In the genomic region with DNA sequence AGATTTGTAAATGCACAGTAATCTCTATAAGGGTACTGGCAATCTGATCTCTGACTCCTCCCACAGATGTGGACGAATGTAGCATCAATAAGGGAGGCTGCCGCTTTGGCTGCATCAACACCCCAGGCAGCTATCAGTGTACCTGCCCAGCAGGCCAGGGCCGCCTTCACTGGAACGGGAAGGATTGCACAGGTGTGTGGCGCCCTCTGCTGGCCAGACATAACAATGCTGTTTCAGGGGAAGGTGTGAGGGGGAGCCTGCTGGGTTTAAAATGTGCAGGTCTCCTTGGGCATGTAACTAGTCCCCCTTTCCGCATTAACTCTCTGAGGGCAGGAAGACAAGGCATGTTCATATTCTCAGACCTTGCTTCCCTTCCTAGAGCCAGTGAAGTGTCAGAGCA, we compare ENCODE assay signal across 8 mouse cellular contexts. TPM values are rescaled to one million over a fixed set of nuclear protein-coding genes. Genes with fewer than 3 reads are reported as not detected.
DNase-seq lines count a peak whose midpoint lies in the region; ATAC-seq and TF ChIP-seq lines count a peak whose summit lies in the region.

No protein-coding gene starts in this region.

- H3K27ac ChIP-seq in hindbrain, embryonic 10.5 days, result no peak overlapping the region
- no peak overlapping the region for H3K27ac ChIP-seq in hindbrain, embryonic 13.5 days
- no peak overlapping the region for H3K27ac ChIP-seq in limb, embryonic 14.5 days (replicated peaks; ENCODE audit: low read depth, low read length)
- H3K27ac ChIP-seq in stomach, postnatal 0 days (replicated peaks), result no peak overlapping the region

- no peak for TF ChIP-seq POLR2A in limb, embryonic 14.5 days (IDR thresholded peaks at IDR 0.05; ENCODE audit: borderline replicate concordance, extremely low read depth, insufficient read depth, insufficient read length)

- H3K9me3 ChIP-seq in hindbrain, embryonic 10.5 days, result no peaks in the 10 kb centered on the region
- no peaks in the 10 kb centered on the region for H3K9me3 ChIP-seq in hindbrain, embryonic 13.5 days
- H3K9me3 ChIP-seq in limb, embryonic 14.5 days (ENCODE audit: control insufficient read depth, low read length), result no peaks in the 10 kb centered on the region
- H3K9me3 ChIP-seq in stomach, postnatal 0 days (ENCODE audit: control insufficient read depth, low read length), result no peaks in the 10 kb centered on the region

- 11% methylated on average over 6 of the region's 6 CpGs for WGBS in hindbrain, embryonic 10.5 days
- 7% methylated on average over 6 of the region's 6 CpGs for WGBS in hindbrain, embryonic 13.5 days
- WGBS in limb, embryonic 14.5 days, result 13% methylated on average over 6 of the region's 6 CpGs
- 13% methylated on average over 6 of the region's 6 CpGs for WGBS in stomach, postnatal 0 days

- peak; percentile 96 for TF ChIP-seq CTCF in stomach, postnatal 0 days (IDR thresholded peaks at IDR 0.05; ENCODE audit: low read depth)

- H3K36me3 ChIP-seq in hindbrain, embryonic 10.5 days, result peaks cover 100% of the 10 kb centered on the region
- H3K36me3 ChIP-seq in hindbrain, embryonic 13.5 days, result peaks cover 80% of the 10 kb centered on the region
- peaks cover 66% of the 10 kb centered on the region for H3K36me3 ChIP-seq in limb, embryonic 14.5 days (ENCODE audit: control insufficient read depth, insufficient read depth, low read length)
- no peaks in the 10 kb centered on the region for H3K36me3 ChIP-seq in stomach, postnatal 0 days (ENCODE audit: control insufficient read depth, insufficient read depth, low read length)

- H3K4me1 ChIP-seq in hindbrain, embryonic 10.5 days (replicated peaks), result peaks cover 36% of the 10 kb centered on the region
- H3K4me1 ChIP-seq in hindbrain, embryonic 13.5 days (replicated peaks), result peaks cover 26% of the 10 kb centered on the region
- peaks cover 22% of the 10 kb centered on the region for H3K4me1 ChIP-seq in limb, embryonic 14.5 days (ENCODE audit: control insufficient read depth, insufficient read depth, low read length)
- H3K4me1 ChIP-seq in stomach, postnatal 0 days (replicated peaks; ENCODE audit: control insufficient read depth, insufficient read depth), result no peaks in the 10 kb centered on the region

- H3K27me3 ChIP-seq in hindbrain, embryonic 10.5 days (ENCODE audit: insufficient read depth, poor library complexity, severe bottlenecking), result peaks cover 50% of the 10 kb centered on the region
- H3K27me3 ChIP-seq in hindbrain, embryonic 13.5 days, result no peaks in the 10 kb centered on the region
- H3K27me3 ChIP-seq in limb, embryonic 14.5 days (ENCODE audit: control insufficient read depth, insufficient read depth, low read length), result no peaks in the 10 kb centered on the region
- no peaks in the 10 kb centered on the region for H3K27me3 ChIP-seq in stomach, postnatal 0 days (ENCODE audit: control insufficient read depth, insufficient read depth, low read length)

- H3K9ac ChIP-seq in hindbrain, embryonic 13.5 days, result no peak overlapping the region
- H3K9ac ChIP-seq in limb, embryonic 14.5 days (ENCODE audit: low read depth, low read length, severe bottlenecking), result no peak overlapping the region
- H3K9ac ChIP-seq in stomach, postnatal 0 days (ENCODE audit: low read length), result no peak overlapping the region

- H3K4me2 ChIP-seq in hindbrain, embryonic 13.5 days, result no peak overlapping the region
- H3K4me2 ChIP-seq in limb, embryonic 14.5 days (replicated peaks; ENCODE audit: low read depth, low read length, severe bottlenecking), result no peak overlapping the region
- no peak overlapping the region for H3K4me2 ChIP-seq in stomach, postnatal 0 days (replicated peaks; ENCODE audit: low read depth)

- TF ChIP-seq EP300 in stomach, postnatal 0 days (optimal IDR thresholded peaks at IDR 0.05), result no peak

- peak; percentile 80 for DNase-seq in hindbrain, embryonic 10.5 days (ENCODE audit: low spot score)
- peak; percentile 70 for DNase-seq in cerebellum, adult 9-11 months
- DNase-seq in frontal cortex, postnatal 36 days (ENCODE audit: low spot score in 2 of 2), result peak; percentile 77 to 84
- DNase-seq in kidney, adult 9 months, result peak; percentile 70
- peak; percentile 55 for DNase-seq in limb, embryonic 14.5 days (ENCODE audit: low spot score)
- DNase-seq in neural tube, embryonic 10.5 days (ENCODE audit: extremely low spot score, low spot score), result peak; percentile 86
- DNase-seq in stomach, postnatal 0 days (ENCODE audit: low spot score), result peak; percentile 85

- no peak overlapping the region for H3K4me3 ChIP-seq in hindbrain, embryonic 10.5 days
- H3K4me3 ChIP-seq in hindbrain, embryonic 13.5 days, result no peak overlapping the region
- H3K4me3 ChIP-seq in limb, embryonic 14.5 days (replicated peaks; ENCODE audit: low read length), result no peak overlapping the region
- no peak overlapping the region for H3K4me3 ChIP-seq in stomach, postnatal 0 days (ENCODE audit: low read depth, low read length)

- ATAC-seq in hindbrain, embryonic 13.5 days (ENCODE audit: low FRiP score), result no peak
- peak; percentile 52; the same call in 1 of the 2 replicates for ATAC-seq in limb, embryonic 14.5 days (ENCODE audit: low FRiP score, low read depth)
- peak; percentile 68; the same call in 1 of the 2 replicates for ATAC-seq in stomach, postnatal 0 days (ENCODE audit: low FRiP score, low TSS enrichment)

RNA-seq across cellular contexts. Expression of a gene that starts 13.3 kb away (rescaled TPM):
- 36.1 and 39.8 TPM in 2 replicates for polyA plus RNA-seq in hindbrain, embryonic 10.5 days (2016; fragmentation: Nextera tagmentation; extraction: Ambion mirVana)
- 40.2 and 41.6 TPM in 2 replicates for polyA plus RNA-seq in hindbrain, embryonic 13.5 days (2015; fragmentation: Nextera tagmentation; extraction: Ambion mirVana)
- 79.1 and 97.1 TPM in 2 replicates for polyA plus RNA-seq in limb, embryonic 14.5 days (2012; rRNA removed)
- 37.5 and 37.7 TPM in 2 replicates for polyA plus RNA-seq in limb, embryonic 14.5 days (2014; fragmentation: Nextera tagmentation; extraction: Ambion mirVana)
- 17.2 and 18.1 TPM in 2 replicates for polyA plus RNA-seq in stomach, postnatal 0 days (2015; fragmentation: Nextera tagmentation; extraction: Ambion mirVana)

RNA-seq across cellular contexts. Expression of a gene that starts 21.7 kb away (rescaled TPM):
- 10.7 and 11.0 TPM in 2 replicates for polyA plus RNA-seq in hindbrain, embryonic 10.5 days (2016; fragmentation: Nextera tagmentation; extraction: Ambion mirVana)
- 5.1 and 5.7 TPM in 2 replicates for polyA plus RNA-seq in hindbrain, embryonic 13.5 days (2015; fragmentation: Nextera tagmentation; extraction: Ambion mirVana)
- 31.6 and 38.9 TPM in 2 replicates for polyA plus RNA-seq in limb, embryonic 14.5 days (2012; rRNA removed)
- 10.5 and 11.3 TPM in 2 replicates for polyA plus RNA-seq in limb, embryonic 14.5 days (2014; fragmentation: Nextera tagmentation; extraction: Ambion mirVana)
- polyA plus RNA-seq in stomach, postnatal 0 days (2015; fragmentation: Nextera tagmentation; extraction: Ambion mirVana), result 0.48 and 0.64 TPM in 2 replicates

RNA-seq across cellular contexts. Expression of a gene that starts 43.9 kb away (rescaled TPM):
- 3.4 and 4.3 TPM in 2 replicates for polyA plus RNA-seq in hindbrain, embryonic 10.5 days (2016; fragmentation: Nextera tagmentation; extraction: Ambion mirVana)
- 5.8 and 6.6 TPM in 2 replicates for polyA plus RNA-seq in hindbrain, embryonic 13.5 days (2015; fragmentation: Nextera tagmentation; extraction: Ambion mirVana)
- polyA plus RNA-seq in limb, embryonic 14.5 days (2012; rRNA removed), result 14.6 and 15.5 TPM in 2 replicates
- polyA plus RNA-seq in limb, embryonic 14.5 days (2014; fragmentation: Nextera tagmentation; extraction: Ambion mirVana), result 10.0 and 12.7 TPM in 2 replicates
- 11.4 and 12.0 TPM in 2 replicates for polyA plus RNA-seq in stomach, postnatal 0 days (2015; fragmentation: Nextera tagmentation; extraction: Ambion mirVana)
